Mouse (Mus musculus) left cerebral cortex, postnatal 10 days (tissue): ENCODE measurements at regions not wholly inside any gene's neighbourhood (a gene's known extent, or its start where the extent isn't known, plus 50 kb on each side); places are given as distances from the start of the nearest gene placed in this dataset.
"Not testable (repeated sequence)": the region's sequence is repeated elsewhere in the genome, so short reads cannot be mapped to it uniquely, and the experiment has no call there.

Source experiments
- DNase-seq, 2 experiments: peaks; one replicate each; pipeline ENCODE4 v3.0.0; 2021 to 2022; ENCODE audit warnings: low spot score in 2 of 2, mixed read lengths in 1 of 2; ENCODE audit errors: extremely low spot score in 1 of 2
- intact Hi-C: fragments of 180-260 bp; cut with DNase I; formaldehyde crosslinking; loops from one replicate; pipeline ENCODE4 v1.15.1; 2025

- intact Hi-C loops: no loop called here
- DNase-seq: no peak
Observed at GRCm38 (mm10) chr6:37794211-37794610, 76.4 kb upstream of the Trim24 start.

DNA sequence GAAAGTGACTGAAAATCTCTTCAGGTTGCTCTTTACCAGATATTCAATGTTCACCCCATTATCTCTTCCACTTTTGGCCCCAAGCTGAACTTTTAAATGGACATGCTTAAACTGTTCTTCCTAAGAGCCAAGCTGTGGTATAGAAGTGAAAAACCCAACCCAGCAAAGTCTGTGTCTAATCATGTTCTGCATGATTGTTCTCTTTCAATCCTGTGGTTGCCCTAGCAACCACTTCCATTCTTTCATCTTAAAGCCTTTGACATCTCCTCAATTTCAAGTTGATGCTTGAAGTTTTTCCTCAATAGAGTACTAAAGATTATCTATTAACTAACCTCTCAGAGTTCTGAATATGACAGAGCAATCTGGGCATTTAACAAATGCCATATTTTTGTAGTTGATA, 75.6 kb upstream of the Trim24 start:
- intact Hi-C loops: no loop called here
- DNase-seq: no peak

- no peak for DNase-seq
- intact Hi-C loops: no loop called here
Observed at GRCm38 (mm10) chr6:37803231-37803630, 67.4 kb upstream of the Trim24 start.

GRCm38 (mm10) chr6:37805896-37806295, 64.7 kb upstream of the Trim24 start:
- DNase-seq, intact Hi-C loops: not testable (repeated sequence)

- DNase-seq, intact Hi-C loops: not testable (repeated sequence)
Observed at GRCm38 (mm10) chr6:37806529-37807191, 64.0 kb upstream of the Trim24 start.

DNA sequence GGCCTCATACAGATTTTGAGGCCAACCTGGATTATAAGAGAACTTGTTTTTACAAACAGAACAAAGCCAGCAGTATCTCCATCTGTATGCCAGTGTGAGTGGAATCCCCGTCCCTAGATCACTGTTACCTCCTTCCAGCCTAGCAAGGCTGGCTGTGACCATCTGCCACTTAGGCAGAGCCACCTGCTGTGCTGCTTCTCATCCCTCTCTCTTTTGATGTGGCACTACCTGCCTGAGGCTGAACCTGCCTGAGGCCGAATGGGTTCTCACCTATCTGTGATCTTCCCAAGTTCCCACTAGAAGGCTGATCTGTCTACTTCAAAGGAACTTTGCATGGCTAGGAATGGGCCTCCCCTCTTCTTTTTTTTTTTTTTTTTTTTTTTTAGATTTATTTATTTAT, 55.4 kb upstream of the Trim24 start:
- intact Hi-C loops, DNase-seq: not testable (repeated sequence)
